Mouse (Mus musculus) left cerebral cortex, adult 18-20 months (tissue): ENCODE results near the gene AU040320. TPM values are rescaled to one million over a fixed set of nuclear protein-coding genes. Genes with fewer than 3 reads are reported as not detected.
A peak's percentile ranks its signal among the peaks of the same experiment; 100 is the strongest.

Experiments
- DNase-seq, 2 experiments: peaks; one replicate each; pipeline ENCODE4 v3.0.0; 2021 to 2022; ENCODE audit warnings: low spot score in 2 of 2, mixed read lengths in 1 of 2
- total RNA-seq, 2 experiments: library from RNA; stranded (reverse); gene quantifications; 2 replicates each; pipeline ENCODE4 v1.2.3; 2021

The AU040320 gene
- total RNA-seq, 2 experiments from 2014 or later = 53.4 to 61.8 TPM

DNA sequence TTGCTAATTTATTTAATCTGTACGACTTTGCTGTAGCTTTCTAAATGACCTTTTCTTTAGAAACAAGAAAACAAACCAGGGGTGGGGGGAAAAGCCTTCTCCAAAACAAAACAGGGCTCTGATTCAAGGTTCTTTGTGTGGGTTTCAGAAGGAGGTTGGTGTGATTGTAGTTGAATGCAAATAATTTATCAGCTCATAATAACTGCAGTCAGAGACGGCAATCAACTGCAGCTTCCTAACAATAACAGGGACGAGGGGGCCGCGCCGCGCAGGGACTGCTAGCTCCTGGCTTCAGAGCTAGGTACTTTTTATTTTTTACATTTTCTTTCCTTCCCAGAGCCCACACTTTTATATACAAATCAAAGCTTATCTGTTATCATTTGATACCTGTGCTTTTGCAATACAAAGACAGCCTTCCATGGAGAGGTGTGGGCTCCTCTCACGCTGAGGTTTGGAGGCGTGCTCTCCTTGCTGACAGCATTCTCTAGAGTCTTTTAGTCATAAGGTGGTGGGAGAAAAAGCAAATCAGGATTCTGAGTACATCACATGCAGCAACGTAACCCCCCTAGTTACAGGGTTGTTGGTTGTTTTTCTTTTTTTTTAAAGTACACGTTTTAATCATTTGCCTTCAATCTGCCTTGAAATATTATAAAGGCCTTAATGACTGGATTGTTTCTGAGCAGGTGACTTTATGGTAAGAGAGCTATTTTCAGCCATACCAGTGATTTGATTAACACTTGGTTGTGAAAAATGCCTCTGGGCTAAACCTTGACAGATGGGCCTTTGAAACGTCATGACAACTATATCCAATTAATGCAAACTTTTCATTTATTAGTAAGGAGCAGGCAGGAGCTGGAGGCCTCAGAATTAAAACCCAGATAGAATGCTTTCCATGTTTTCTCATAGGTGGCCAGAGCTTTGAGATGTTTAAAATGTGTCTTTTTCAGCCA lies 26.8 kb downstream of the AU040320 start:
- no peak for DNase-seq

DNA sequence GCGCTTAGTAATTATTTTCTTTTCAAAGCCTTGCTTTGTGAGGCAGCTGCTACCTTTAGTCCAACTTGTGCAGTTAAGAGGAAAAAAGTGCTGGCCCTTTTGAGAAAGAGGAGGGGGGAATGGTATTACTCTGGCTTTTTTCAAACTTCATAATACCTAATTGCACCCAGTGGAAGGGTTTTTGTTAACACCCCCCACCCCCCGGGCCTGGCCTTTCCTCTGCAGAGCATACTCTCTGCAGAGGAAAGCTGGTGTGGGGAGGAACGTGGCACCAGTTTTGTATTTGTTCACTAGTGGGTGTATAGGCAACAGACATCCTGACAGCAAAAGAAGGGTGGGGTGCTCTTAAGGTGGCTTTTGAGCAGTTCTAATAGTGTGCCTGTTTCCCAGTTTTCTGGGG lies 28.5 kb downstream of the AU040320 start:
- DNase-seq = no peak

DNA sequence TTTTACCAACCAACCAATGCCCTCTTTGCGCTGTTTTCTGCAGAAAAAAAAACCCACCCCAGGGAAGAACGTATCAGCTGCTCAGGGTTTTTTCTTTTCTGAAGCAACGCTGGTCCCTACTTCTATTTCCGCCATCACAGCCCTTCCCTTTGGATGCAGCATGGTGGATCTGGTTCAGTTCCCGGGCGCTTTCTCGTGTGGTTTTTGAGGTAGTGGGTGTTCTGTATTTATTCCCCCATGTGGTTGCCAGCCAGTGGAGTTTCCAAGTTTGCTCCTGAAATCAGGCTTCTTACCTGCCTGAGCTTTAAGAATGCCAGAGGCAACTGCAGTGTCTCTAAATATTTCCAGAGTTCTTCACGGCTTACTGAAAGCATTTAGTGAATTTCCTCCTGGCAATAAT lies 29.2 kb downstream of the AU040320 start:
- DNase-seq = no peak

DNA sequence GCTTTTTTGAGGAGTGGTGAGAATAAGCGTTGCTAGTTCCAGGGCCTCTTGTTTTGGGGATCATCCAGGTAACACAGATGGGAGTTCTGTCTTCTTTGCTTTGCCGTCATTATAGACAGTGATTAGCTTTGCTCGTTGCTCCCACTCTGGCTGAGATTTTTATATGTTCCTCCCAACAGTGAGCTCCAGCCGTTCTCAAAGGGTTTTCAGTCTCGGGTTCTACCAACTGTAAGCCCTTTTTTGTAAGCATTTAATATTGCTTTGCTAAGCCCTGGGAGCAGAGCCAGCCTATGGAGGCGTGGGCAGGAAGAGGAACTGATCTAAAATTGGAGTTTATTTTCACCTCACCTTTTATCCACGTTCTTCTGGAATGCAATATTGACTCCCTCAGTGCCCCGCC lies 29.7 kb downstream of the AU040320 start:
- peak in 1 of 2 experiments; percentile 39 for DNase-seq

DNA sequence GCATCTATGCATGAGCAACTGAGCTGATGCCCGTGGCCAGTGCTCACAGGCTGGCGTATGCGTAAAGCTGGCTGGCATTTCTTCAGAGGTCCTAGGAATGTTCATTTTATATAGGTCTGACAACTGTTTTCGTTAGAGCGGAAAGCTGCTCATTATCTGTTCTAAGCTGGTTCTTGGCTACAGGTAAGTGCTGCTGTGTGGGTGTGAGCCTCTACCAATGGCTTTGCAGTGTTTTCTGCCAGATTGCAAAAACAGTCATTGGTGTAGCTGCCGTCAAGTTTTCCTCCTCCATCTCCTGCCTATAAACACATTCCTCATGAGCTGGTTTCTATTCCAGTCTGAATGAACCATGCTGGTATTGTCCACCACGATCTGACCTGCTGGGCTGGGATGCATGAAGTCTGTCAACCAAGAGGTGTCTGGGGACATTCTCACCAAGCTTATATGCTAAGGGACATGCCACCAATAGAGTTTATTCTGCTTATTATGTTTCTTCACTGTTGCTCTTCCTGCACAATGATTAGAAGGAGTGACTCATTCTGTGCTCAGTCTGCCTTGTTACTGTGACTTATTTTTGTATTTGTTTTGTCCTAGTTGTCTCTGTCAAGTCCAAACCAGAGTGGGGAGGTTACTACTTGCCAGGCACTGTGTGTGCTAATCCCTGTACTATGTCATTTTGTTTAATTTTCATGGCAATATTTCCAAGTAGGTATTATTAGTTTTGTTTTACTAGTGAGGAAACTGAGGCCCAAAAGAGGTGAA lies 39.2 kb downstream of the AU040320 start:
- peak in 1 of 2 experiments; percentile 29 for DNase-seq

DNA sequence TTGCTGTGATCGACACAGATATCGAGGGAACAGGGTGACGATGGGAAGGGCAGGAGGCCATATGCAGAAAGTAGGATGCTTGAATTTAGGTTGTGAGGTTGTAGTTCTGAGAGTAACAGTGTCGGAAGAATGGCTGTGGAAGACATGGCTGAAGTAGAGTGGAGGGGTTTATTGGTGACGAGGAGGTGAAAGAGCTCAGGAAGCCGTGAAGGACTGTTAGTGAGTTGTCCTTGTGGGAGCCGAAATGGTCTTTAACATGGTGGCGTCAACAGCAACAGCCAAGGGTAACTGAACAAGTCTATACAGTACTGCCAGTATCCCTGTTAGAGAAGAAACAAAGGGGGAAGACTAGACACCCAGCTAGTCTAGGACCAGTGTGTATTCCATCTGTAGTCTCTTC lies 48.8 kb downstream of the AU040320 start:
- no peak for DNase-seq

DNA sequence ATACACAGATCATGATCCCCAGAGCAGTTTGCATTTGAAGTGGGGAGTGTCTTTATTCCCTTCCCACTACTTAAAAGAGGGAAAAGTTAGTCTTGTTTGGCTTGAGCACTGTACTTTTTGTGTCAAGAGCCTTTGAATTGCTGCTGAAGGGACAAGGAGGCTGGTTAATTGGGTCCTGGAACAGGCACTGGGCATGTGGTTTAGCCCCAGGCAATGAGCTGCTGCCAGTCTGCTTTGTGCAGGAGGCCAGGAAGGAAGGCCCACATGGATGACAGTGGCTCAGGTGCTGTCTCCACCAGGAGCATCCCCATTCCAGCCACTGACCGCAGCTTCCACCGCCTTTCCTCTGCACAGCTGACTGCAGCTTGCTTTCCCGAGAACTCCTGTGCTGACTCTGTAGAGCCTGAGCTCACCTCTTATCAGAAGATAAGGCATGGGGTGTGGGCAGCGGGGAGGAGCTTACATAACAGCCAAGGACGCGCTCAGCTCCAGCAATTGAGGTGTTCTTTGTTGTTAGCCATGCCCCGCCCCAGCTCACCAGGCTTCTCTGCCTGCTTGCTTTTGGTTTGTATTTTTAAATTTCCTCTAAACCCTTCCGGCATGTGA lies 50.0 kb downstream of the AU040320 start:
- DNase-seq = peak in 1 of 2 experiments; percentile 17

DNA sequence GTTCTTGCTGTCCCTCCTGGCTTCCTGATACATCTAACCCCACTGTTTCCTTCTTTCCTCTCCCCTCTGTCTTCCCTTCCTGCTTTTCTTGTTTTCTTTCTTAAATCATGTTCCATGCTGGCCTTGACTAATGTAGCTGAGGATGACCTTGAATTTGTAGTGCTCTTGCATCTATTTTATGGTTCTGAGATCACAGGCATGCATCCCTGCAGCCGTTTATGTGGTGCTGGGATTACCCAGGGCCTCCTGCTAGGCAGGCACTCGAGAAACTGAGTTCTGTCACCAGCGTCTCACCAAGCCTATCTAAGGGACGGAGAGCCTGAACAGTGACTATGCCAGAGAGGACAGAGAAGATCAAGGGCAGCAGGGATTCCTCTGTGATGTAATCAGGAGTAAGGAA lies 52.4 kb downstream of the AU040320 start:
- no peak for DNase-seq

DNA sequence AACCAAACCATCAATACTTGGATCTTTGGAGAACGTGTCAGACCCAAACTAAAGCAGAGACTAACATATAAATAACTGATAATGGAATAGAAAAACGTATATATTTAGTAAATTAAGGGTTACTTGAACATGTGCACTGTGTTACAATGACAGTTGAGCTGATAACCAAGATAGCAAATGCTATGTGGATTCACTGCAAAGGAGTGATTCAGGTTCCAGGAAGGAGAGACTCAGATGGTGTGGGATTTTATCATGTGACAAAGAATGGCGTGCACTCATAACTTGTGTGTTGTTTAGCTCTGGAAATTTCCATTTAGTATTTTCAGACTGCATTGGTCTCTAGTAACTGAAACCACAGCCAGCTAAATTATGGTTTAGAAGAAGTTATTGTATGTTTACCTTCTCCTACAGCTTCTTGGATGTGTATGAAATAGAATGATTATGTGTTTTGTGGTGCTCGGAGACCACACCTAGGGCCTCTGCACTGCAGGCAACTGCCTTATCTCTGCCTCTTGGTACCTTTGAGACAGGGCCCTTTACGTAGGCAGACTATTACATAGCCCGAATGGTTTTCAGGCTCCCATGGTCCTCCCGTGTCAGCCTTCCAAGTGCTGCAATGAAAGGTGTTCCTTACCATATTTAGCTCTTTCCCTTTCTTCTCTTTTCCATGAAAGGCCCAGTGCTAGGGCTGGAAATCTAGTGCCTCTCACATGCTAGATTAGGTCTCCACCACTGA lies 53.5 kb downstream of the AU040320 start:
- no peak for DNase-seq

DNA sequence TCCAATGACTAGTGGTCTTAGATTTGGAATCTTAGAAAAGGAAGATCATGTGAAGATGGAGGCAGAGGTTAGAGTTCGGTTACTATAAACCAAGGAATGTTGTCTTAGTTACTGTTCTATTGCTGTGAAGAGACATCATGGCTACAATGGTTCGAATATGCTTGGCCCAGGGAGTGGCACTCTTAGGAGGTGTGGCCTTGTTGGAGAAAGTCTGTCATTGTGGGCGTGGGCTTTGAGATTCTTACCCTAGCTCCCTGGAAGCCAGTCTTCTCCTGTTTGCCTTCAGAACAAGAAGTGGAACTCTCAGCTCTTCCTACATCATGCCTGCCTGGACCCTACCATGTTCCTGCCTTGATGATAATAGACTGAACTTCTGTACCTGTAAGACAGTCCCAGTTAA lies 57.2 kb downstream of the AU040320 start:
- no peak for DNase-seq

DNA sequence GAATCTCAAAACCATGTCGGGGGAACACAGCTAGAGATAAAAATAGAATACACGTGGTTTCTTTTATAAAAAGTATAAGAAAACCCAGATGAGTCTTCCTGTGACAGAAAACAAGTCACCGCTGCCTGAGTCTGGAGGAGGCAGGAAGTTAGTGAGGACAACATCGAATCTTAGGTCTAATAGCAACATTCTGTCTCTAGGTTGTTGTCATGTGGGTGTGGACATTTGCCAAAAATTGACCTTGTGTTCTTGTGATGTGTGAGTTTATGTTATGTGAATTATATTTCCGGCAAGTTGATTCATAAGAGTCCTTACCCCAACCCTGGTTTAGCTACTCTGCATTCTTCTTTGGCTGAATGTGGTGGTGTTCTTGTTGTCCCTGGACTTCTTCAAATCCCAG lies 59.9 kb downstream of the AU040320 start:
- no peak for DNase-seq

DNA sequence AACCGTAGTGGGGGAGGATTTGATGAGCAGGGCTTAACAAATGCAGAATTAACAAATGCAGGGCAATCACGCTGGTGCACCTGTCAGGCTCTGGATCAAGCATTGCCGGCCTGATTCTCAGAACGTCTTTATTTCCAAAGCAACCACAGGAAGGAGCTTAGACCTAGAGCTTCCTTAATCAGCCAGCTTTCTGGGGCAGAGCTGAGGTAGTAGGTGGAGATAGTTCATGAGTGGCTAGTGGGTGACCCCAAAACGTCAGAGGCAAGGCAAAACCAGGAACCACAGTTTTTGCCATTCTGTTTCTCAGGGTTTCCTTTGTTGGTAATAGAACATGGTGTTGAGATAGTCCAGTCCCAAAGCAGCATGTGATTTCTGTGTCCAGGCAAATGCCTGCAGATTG lies 61.5 kb downstream of the AU040320 start:
- no peak for DNase-seq

DNA sequence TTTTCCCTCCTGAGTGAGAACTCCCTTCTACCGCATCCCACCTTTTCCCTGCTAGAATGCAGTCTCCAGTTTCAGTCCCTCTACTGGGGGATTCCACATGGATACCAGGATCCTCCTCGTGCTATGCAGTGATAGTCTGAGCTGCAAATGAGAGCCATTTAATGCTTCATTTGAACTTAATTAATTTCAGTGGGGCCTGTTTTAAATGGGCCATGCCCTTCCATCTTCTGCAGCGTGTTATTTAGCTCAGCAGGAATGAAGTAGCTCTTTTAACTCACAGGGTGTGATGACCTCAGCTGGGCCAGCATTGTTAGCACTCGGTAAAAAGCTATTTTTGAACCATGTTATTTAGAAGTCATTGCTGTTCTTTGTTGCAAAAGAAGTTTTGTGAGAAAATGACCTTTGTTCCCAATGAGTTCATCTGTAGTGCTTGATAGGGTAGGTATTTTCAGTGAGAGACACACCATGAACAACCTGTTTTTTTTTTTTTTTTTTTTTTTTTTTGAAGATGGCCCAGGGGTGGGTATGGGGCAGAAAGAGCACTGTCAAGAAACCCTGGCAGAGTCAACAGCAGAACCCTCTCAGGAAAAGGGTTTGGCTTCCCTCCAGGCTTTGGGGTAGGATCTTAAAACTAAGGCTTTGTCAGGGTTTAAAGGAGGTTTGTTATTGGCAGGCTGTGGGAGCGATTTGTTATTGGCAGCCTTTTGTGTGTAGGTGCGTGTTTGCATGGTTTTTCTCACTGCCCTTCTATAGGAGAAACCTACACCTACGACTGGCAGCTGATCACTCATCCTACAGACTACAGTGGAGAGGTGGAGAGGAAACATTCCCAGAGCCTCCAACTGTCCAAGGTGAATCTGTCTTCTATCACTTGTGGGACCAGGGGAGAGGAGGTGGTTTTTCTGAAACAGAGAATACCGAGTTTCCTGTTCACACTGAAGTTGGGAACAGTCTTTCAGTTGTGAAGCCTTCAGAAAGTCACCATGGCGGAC lies 69.8 kb downstream of the AU040320 start:
- peak; percentile 18 to 22 for DNase-seq

DNA sequence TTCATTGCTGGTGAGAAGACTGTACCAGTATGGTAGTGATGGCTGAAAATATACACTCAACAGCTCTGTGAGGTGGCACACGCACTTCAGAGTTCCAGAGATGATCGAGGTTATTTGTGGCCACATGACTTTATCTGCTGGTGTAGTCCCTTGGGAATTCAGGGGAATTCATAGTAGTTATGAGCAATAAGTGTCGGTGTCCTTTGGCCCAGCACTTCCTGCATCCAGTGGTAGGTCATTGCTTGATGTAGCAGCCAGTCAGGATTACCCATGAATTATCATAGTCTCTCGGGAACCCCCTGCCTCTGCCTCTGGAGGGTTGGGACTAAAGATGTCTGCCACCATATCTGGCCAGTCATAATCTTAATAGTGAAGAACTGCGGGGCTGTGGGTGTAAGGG lies 70.6 kb downstream of the AU040320 start:
- DNase-seq = no peak

DNA sequence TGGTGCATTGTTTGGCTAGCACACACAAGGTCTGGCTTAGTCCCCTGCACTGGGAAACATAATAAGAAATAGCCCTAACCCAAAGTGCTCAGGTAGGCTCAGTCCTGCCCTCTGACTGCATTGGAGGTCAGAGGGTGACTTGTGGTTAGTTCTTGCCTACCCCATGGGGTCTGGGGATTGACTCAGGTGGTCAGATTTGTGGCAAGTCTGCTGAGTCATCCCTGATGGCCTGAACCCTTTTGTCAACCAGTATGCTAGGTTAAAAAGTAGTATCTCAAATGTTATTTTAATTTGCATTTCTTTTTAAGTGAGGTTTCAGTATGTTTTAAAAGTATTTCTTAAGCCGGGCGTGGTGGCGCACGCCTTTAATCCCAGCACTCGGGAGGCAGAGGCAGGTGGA lies 77.8 kb downstream of the AU040320 start:
- DNase-seq = no peak

DNA sequence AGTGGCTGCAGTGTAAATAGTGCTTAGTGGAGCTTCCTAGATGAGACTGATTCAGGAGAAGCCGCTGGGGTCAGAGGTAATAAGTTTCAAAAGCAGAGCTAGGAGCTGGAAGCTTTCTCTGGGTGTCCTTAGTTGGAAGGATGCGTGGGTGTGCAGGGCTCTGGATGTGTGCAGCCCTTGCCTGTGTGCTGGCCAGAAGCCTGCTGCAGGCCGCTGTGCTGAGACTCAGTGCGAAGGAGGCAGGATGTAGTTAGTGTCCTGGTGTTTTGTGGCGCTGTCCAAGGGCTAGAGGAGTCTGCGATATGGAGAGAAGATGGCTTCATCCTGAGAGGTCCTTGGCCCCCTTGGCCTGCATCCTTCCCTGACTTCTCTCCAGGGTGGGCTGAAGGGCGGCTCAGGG lies 85.5 kb downstream of the AU040320 start:
- DNase-seq = no peak

DNA sequence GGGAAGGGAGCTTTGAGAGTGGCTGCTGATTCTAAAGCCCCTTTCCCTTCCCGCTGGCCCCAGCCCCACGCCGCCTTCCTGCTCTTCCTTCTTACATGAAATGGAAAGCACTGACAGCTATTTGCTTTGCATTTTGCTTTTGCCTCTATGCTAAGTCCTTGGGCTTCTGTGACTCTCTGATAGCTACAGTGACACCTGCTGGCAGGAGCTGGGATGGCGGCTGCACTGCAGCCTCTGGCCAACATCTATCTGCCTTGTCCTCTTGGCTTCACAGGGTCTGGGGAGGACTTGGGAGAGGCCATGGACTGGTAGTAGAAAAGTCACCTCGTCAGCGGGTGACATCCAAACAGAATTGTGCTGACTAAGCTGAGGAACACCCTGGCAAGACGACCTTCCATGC lies 86.5 kb downstream of the AU040320 start:
- peak; percentile 86 to 91 for DNase-seq

DNA sequence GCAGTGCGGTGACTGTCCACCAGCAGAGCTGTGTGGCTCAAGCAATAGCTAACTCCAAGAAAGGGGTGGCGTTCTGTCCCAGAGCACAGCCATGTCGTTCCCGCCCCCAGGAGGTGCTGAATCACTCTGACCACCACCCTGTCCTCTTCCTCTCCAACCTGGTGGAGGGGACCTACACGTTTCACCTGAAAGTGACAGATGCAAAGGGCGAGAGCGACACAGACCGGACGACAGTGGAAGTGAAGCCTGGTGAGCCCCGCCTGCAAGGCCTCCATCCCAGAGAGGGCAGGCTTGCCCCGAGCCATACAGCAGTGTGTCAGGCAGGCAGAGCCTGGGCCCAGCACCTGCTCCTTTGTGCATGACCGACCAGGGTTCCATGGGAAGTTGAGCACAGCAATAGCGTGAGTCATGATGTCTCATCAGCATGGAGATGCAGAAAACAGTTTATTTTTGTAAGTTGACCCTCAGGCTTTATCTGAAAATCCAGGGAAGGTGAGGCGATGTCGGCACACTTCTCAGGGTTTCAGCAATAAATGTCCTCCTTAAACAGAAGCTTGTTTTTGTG lies 87.7 kb downstream of the AU040320 start:
- DNase-seq = no peak

DNA sequence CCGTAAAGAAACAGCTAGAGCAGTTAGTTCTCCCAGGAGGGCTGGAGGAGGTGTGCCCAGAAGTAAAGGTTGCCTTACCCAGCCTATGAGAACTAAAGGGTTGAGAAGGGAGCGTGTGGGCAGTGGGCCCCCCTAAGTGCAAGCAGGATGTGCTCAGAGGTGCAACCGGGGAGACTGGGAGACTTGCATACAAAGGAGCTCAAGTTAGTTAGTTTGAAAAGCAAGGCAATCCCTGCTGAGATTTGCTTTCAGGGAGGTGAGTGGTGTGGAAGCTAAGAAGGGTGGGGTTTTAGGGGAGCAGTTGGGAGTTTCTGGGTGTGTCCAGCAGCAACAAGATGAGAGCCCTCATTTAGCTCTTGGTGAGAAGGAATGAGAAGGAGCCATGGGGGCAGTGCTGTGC lies 89.6 kb downstream of the AU040320 start:
- DNase-seq = no peak

DNA sequence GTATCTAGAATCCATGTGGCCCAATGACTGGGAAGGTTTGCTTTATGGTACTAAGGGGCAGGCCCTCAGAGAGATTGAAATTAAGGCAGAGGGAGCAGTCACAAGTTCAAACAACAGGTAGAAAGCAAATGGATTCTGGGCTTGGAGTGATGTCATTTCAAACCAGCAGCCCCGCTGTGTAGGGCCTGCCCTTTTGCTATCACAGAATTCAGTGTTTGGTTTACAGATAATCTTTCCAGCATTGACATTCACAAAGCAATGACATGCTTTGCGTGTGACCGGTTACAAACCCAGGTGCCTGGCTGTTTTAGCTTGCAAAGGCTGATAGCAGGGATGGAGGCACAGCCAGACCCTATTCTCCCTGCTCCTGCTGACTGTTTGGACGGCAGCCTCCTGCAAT lies 92.3 kb downstream of the AU040320 start:
- no peak for DNase-seq
